Mouse (Mus musculus): ENCODE measurements at regions not wholly inside any gene's neighbourhood (a gene's known extent, or its start where the extent isn't known, plus 50 kb on each side); places are given as distances from the start of the nearest gene placed in this dataset.

- intact Hi-C loops (cut with DNase I): no loop called here
Observed at GRCm38 (mm10) chr15:25135471-25136262, 277.9 kb downstream of the Basp1 start.

GRCm38 (mm10) chr15:25130096-25130495, 283.5 kb downstream of the Basp1 start:
- intact Hi-C loops (cut with DNase I): no loop called here

GRCm38 (mm10) chr15:25129572-25129971, 284.0 kb downstream of the Basp1 start:
- intact Hi-C loops (cut with DNase I): no loop called here

- intact Hi-C loops (cut with DNase I): no loop called here
Observed at GRCm38 (mm10) chr15:25120441-25120840, 293.1 kb downstream of the Basp1 start.

GRCm38 (mm10) chr15:25117980-25118379, 295.6 kb downstream of the Basp1 start:
- intact Hi-C loops (cut with DNase I): no loop called here

- intact Hi-C loops (cut with DNase I): no loop called here
Observed at GRCm38 (mm10) chr15:25102727-25103126, 310.8 kb downstream of the Basp1 start.

- intact Hi-C loops (cut with DNase I): no loop called here
Observed at GRCm38 (mm10) chr15:25093758-25094157, 319.8 kb downstream of the Basp1 start.

- intact Hi-C loops (cut with DNase I): no loop called here
Observed at GRCm38 (mm10) chr15:25069701-25070100, 343.9 kb downstream of the Basp1 start.

GRCm38 (mm10) chr15:25059347-25059746, 354.2 kb downstream of the Basp1 start:
- intact Hi-C loops (cut with DNase I): no loop called here

- intact Hi-C loops (cut with DNase I): loop anchor here (5.0 kb wide), 1 partner anchor 369 kb away; no protein-coding TSS in a partner anchor
Observed at GRCm38 (mm10) chr15:25047875-25048274, 365.7 kb downstream of the Basp1 start.

- intact Hi-C loops (cut with DNase I): loop anchor here (5.0 kb wide), 1 partner anchor 371 kb away; no protein-coding TSS in a partner anchor
Observed at GRCm38 (mm10) chr15:25046514-25047138, 366.9 kb downstream of the Basp1 start.

- intact Hi-C loops (cut with DNase I): no loop called here
Observed at GRCm38 (mm10) chr15:25036231-25036630, 377.3 kb downstream of the Basp1 start.

- intact Hi-C loops (cut with DNase I): no loop called here
Observed at GRCm38 (mm10) chr15:25027865-25028264, 385.7 kb downstream of the Basp1 start.

- intact Hi-C loops (cut with DNase I): no loop called here
Observed at GRCm38 (mm10) chr15:25026786-25027461, 386.6 kb downstream of the Basp1 start.

- intact Hi-C loops (cut with DNase I): no loop called here
Observed at GRCm38 (mm10) chr15:25026351-25026750, 387.2 kb downstream of the Basp1 start.

- intact Hi-C loops (cut with DNase I): no loop called here
Observed at GRCm38 (mm10) chr15:25020916-25021315, 392.6 kb downstream of the Basp1 start.

GRCm38 (mm10) chr15:25019352-25019941, 394.1 kb downstream of the Basp1 start:
- intact Hi-C loops (cut with DNase I): no loop called here

GRCm38 (mm10) chr15:25018937-25019336, 394.6 kb downstream of the Basp1 start:
- intact Hi-C loops (cut with DNase I): no loop called here

GRCm38 (mm10) chr15:25007720-25008119, 405.8 kb downstream of the Basp1 start:
- intact Hi-C loops (cut with DNase I): no loop called here

- intact Hi-C loops (cut with DNase I): no loop called here
Observed at GRCm38 (mm10) chr15:25000171-25000570, 413.4 kb downstream of the Basp1 start.

- intact Hi-C loops (cut with DNase I): no loop called here
Observed at GRCm38 (mm10) chr15:24993325-24993673, 420.3 kb downstream of the Basp1 start.
